Mouse (Mus musculus) heart, postnatal 4 days (tissue): ENCODE results near the gene Vmn1r129. TPM values are rescaled to one million over a fixed set of nuclear protein-coding genes. Genes with fewer than 3 reads are reported as not detected.
"Not testable (repeated sequence)": the region's sequence is repeated elsewhere in the genome, so short reads cannot be mapped to it uniquely, and the experiment has no call there.

Experiments used
- DNase-seq: peaks from one replicate; pipeline ENCODE4 v3.0.0; 2021
- total RNA-seq, 2 experiments: library from RNA; stranded (reverse); gene quantifications; 2 replicates each; pipeline ENCODE4 v1.2.3; 2021

Vmn1r129 gene
- not detected for total RNA-seq

DNA sequence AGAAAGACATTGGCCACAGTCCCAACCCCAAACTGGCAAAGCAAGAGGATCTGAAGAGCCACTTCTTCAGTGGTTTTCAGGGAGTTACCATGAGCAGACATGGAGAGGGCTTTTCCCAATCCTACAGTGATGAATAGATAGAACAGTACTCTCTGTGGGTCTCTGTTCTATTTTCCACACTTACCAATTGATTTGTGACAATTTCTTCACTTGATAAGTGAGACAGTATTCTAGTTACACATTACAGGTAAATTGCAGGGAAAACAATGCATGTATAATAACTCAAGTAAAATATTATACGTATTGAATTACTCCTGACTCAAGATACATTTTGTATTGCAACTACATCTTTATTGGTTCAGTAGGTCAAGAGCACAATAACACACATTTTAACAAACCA is at the start of gene Vmn1r129:
Vmn1r129 (minus strand) TSS at position 101 of the 400 bp plus-strand sequence.
- DNase-seq: not testable (repeated sequence)

DNA sequence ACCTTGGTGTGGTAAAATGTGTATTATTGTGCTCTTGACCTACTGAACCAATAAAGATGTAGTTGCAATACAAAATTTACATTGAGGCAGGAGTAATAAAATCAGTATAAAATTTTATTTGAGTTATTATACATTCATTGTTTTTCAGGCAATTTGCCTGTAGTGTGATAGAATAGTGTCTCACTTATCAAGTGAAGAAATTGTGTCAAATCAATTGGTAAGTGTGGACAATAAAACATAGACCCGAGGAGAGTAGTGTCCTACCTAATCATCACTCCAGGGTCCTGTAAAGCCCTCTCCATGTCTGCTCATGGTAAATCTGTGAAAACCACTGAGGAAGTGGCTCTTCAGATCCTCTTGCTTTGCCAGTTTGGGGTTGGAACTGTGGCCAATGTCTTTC is 12.0 kb downstream of the Vmn1r129 start, which contains the start of gene Vmn1r128:
Vmn1r128 (plus strand) TSS at position 301 of the 400 bp plus-strand sequence.
- DNase-seq: not testable (repeated sequence)

DNA sequence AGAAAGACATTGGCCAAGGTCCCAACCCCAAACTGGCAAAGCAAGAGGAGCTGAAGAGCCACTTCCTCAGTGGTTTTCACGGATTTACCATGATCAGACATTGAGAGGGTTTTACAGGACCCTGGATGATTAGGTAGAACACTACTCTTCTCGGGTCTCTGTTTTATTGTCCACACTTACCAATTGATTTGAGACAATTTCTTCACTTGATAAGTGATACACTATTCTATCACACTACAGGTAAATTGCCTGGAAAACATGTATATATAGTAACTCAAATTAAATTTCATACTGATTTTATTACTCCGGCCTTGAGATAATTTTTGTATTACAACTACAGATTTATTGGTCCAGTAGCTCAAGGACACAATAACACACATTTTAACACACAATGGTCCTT is 41.3 kb downstream of the Vmn1r129 start, which contains the start of gene Vmn1r127:
Vmn1r127 (minus strand) TSS at position 101 of the 400 bp plus-strand sequence.
- DNase-seq: not testable (repeated sequence)

Other genes with a start within 250 kb of the Vmn1r129 start
- not detected for gene Vmn1r122, start 227.2 kb downstream of the Vmn1r129 start, total RNA-seq
- gene Vmn1r123, start 199.1 kb downstream of the Vmn1r129 start, total RNA-seq: not detected
- gene Gm5157, start 170.9 kb downstream of the Vmn1r129 start, total RNA-seq: not detected
- not detected for gene Vmn1r124, start 100.7 kb downstream of the Vmn1r129 start, total RNA-seq
- not detected for gene Vmn1r125, start 89.1 kb downstream of the Vmn1r129 start, total RNA-seq
- not detected for gene Vmn1r126, start 59.8 kb downstream of the Vmn1r129 start, total RNA-seq
- not detected for gene Vmn1r127, start 41.4 kb downstream of the Vmn1r129 start, total RNA-seq
- not detected for gene Vmn1r128, start 11.9 kb downstream of the Vmn1r129 start, total RNA-seq
- gene Gm6882, start 71.5 kb upstream of the Vmn1r129 start, total RNA-seq: not detected
- not detected for gene Vmn1r130, start 150.5 kb upstream of the Vmn1r129 start, total RNA-seq
- gene Vmn1r131, start 184.8 kb upstream of the Vmn1r129 start, total RNA-seq: not detected